Mouse (Mus musculus): ENCODE results near the gene Wdr34.

- TF ChIP-seq CTCF (IDR thresholded peaks at IDR 0.05; ENCODE audit: insufficient read depth, low read depth, low read length) (no peak), POLR2A (IDR thresholded peaks at IDR 0.05; ENCODE audit: insufficient read depth, low read depth, low read length) (no peak)
Measured at GRCm38 (mm10) chr2:30057223-30057904, 8.7 kb upstream of the Wdr34 start, which contains the start of gene Set.

All from olfactory bulb, adult 2 months (tissue).